Mouse (Mus musculus): ENCODE measurements around the gene Samm50. TPM values are rescaled to one million over a fixed set of nuclear protein-coding genes. Genes with fewer than 3 reads are reported as not detected.

Gene Samm50
- polyA plus RNA-seq, 2 experiments: 12.3 to 49.3 TPM

DNA sequence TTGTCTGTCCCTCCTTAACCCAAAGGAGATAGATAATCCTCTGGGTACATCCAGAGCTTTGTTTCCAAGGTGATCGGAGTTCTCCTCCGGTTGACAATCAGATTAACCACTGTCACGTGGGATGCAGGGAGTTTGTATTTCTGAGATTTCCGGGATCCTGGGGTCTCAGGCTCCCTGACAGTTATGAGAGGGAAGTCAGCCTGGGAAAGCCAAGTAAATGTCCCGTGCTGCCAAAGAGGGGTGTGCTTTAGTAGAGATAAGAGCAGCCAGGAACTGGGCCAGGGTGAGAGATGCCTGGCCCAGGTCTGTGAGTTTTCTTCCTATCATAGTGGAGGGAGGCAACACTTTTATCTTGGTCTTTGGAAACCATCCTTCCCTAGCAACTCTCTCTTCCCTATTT is 38.6 kb downstream of the Samm50 start:
- Histone ChIP-seq H3K36me3 (replicated peaks; ENCODE audit: control insufficient read depth, insufficient read depth, low read depth) (no peaks in the 10 kb centered on the region), H3K27me3 (ENCODE audit: control insufficient read depth, insufficient read depth, low read length) (no peaks in the 10 kb centered on the region), H3K4me1 (replicated peaks; ENCODE audit: control insufficient read depth in 2 of 2, insufficient read depth in 2 of 2, low read length in 1 of 2) (peaks cover 14 to 23% of the 10 kb centered on the region in 2 experiments), H3K9me3 (ENCODE audit: control insufficient read depth, low read length) (no peaks in the 10 kb centered on the region), H3K9ac (replicated peaks) (peak overlapping the region; percentile 49), H3K27ac (peak overlapping the region; percentile 71), H3K4me2 (ENCODE audit: low read depth) (peak overlapping the region; percentile 78), H3K4me3 (ENCODE audit: insufficient read depth in 1 of 2, low read depth in 2 of 2, low read length in 2 of 2) (peak overlapping the region; percentile 59 to 67; a peak in 3 of 4 replicates)
- ATAC-seq (ENCODE audit: insufficient read depth) (peak; percentile 79), DNase-seq (ENCODE audit: low read depth in 3 of 3, low spot score in 3 of 3) (peak in 2 of 3 experiments; percentile 52 to 59)
- TF ChIP-seq CTCF (IDR thresholded peaks at IDR 0.05; ENCODE audit: low read depth) (no peak), EP300 (IDR thresholded peaks at IDR 0.05; ENCODE audit: low read depth) (no peak)
- 4% methylated on average over 5 of the region's 5 CpGs for WGBS (ENCODE audit: insufficient replicate concordance)

DNA sequence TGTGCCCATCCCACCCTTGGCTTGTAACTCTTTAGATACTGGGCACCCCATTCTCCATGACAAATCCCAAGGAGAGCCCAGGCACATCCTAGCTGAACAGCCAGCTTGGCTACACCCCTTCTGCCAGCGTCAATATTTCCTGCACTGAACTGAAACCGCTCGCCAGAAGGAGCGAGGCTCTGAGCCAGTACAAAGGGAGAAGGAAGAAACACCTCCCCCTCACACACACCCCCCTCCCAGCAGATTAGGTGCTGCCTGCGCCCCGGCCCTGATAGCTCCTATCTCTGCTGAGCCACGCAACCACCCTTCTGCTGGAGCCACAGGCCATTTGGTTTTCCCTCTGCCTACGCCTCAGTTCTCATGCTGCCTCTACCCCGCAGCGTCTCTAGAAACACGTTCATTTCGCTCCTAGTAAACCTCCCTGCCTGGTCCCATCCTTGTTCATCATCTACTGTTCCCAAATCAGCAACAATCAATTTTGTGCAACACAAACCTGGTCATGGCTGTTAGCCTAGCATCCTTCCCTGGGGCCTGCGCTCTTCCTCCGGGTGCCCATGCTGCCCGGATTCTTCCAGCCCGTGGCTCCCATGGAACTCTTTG is 39.2 kb downstream of the Samm50 start:
- TF ChIP-seq CTCF (IDR thresholded peaks at IDR 0.05; ENCODE audit: low read depth) (no peak), EP300 (IDR thresholded peaks at IDR 0.05; ENCODE audit: low read depth) (peak; percentile 90)
- peaks cover 14 to 23% of the 10 kb centered on the region in 2 experiments for H3K4me1 ChIP-seq (replicated peaks; ENCODE audit: control insufficient read depth in 2 of 2, insufficient read depth in 2 of 2, low read length in 1 of 2)
- H3K9me3 ChIP-seq (ENCODE audit: control insufficient read depth, low read length): no peaks in the 10 kb centered on the region
- no peaks in the 10 kb centered on the region for H3K27me3 ChIP-seq (ENCODE audit: control insufficient read depth, insufficient read depth, low read length)
- peak overlapping the region; percentile 78 for H3K4me2 ChIP-seq (ENCODE audit: low read depth)
- H3K36me3 ChIP-seq (replicated peaks; ENCODE audit: control insufficient read depth, insufficient read depth, low read depth): no peaks in the 10 kb centered on the region
- H3K9ac ChIP-seq (replicated peaks): peak overlapping the region; percentile 49
- ATAC-seq (ENCODE audit: insufficient read depth) (peak; percentile 92), DNase-seq (ENCODE audit: low read depth in 3 of 3, low spot score in 3 of 3) (peak; percentile 56 to 71 (median 71))
- WGBS (ENCODE audit: insufficient replicate concordance): 1% methylated on average over 16 of the region's 16 CpGs
- H3K27ac ChIP-seq: peak overlapping the region; percentile 71
- peak overlapping the region; percentile 59 to 67 for H3K4me3 ChIP-seq (ENCODE audit: insufficient read depth in 1 of 2, low read depth in 2 of 2, low read length in 2 of 2)

DNA sequence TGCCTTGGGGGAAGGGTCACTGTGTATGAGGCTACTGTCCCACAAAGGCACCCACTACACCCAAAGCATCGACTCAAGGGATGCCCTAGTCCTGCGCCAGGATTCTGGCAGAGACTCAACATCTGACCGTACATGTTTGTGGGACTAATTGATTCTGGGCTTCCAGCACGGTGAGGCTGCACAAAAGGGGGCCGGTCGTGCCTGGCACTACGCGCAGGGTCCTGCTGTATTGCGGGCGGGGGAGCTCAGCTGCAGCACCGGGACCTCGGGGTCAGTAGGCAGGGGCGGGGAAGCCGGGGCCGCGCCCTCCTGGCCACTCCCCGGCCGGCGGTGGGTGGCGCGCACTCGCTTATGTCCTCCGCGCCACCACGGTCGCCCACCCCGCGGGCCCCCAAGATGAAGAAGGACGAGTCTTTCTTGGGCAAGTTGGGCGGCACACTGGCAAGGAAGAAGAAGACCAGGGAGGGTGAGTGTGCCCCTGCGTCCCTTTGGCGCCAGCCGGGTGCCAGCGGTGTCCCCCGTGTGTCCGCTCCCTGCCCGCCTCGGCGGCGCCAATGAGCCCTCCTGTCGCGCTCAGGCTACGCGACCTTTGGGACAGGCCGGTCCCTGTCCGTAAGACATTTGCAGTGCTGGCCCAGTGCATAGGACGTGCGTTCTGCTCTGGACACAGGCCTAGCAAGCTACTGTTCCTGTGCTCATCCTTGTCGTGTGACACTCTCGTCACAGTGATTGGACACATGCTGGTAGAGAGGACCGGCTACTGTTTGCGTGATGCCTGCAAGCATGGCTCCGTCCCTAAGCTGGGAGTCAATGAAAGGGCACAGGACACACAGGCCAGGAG is 39.9 kb downstream of the Samm50 start, which contains the start of gene Parvb:
Gene Parvb (plus strand): TSS at position 323 of the 841 bp plus-strand sequence.
- ATAC-seq (ENCODE audit: insufficient read depth) (peak; percentile 71), DNase-seq (ENCODE audit: low read depth in 3 of 3, low spot score in 3 of 3) (no peak)
- Histone ChIP-seq H3K4me2 (ENCODE audit: low read depth) (peak within 1 kb of the TSS; percentile 78), H3K9me3 (ENCODE audit: control insufficient read depth, low read length) (no peaks in the 10 kb centered on the region), H3K27me3 (ENCODE audit: control insufficient read depth, insufficient read depth, low read length) (no peaks in the 10 kb centered on the region), H3K9ac (replicated peaks) (peak within 1 kb of the TSS; percentile 49), H3K36me3 (replicated peaks; ENCODE audit: control insufficient read depth, insufficient read depth, low read depth) (no peaks in the 10 kb centered on the region), H3K27ac (peak within 1 kb of the TSS; percentile 71), H3K4me3 (ENCODE audit: insufficient read depth in 1 of 2, low read depth in 2 of 2, low read length in 2 of 2) (peak within 1 kb of the TSS; percentile 59 to 67), H3K4me1 (replicated peaks; ENCODE audit: control insufficient read depth in 2 of 2, insufficient read depth in 2 of 2, low read length in 1 of 2) (peaks cover 14 to 23% of the 10 kb centered on the region in 2 experiments)
- TF ChIP-seq CTCF (IDR thresholded peaks at IDR 0.05; ENCODE audit: low read depth): peak; percentile 34
- no peak for TF ChIP-seq EP300 (IDR thresholded peaks at IDR 0.05; ENCODE audit: low read depth)
- under 1% methylated on average over 52 of the region's 53 CpGs for WGBS (ENCODE audit: insufficient replicate concordance)

DNA sequence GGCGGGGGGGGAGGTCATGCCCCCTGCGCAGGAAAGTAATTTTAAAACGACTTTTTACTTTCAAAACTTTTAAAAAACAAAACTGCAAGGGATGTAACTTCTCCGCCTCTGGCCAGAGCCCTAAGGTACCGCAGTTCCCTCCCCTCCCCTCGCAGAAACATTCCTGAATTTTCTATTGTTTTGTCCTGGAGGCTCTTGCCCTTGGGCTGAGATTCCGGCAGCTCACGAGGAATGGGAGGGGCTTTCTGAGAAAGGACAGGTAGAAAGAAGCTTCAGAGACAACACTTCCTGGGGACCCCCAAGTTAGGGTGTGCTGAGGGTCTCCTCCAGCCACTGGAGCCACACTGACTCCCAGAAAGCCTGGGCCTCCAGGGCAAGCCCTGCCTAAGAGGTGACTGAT is 40.6 kb downstream of the Samm50 start:
- no peaks in the 10 kb centered on the region for H3K9me3 ChIP-seq (ENCODE audit: control insufficient read depth, low read length)
- no peaks in the 10 kb centered on the region for H3K27me3 ChIP-seq (ENCODE audit: control insufficient read depth, insufficient read depth, low read length)
- TF ChIP-seq CTCF (IDR thresholded peaks at IDR 0.05; ENCODE audit: low read depth) (no peak), EP300 (IDR thresholded peaks at IDR 0.05; ENCODE audit: low read depth) (no peak)
- 43% methylated on average over 8 of the region's 8 CpGs for WGBS (ENCODE audit: insufficient replicate concordance)
- peaks cover 14 to 23% of the 10 kb centered on the region in 2 experiments for H3K4me1 ChIP-seq (replicated peaks; ENCODE audit: control insufficient read depth in 2 of 2, insufficient read depth in 2 of 2, low read length in 1 of 2)
- peak overlapping the region; percentile 49 for H3K9ac ChIP-seq (replicated peaks)
- H3K4me2 ChIP-seq (ENCODE audit: low read depth): peak overlapping the region; percentile 78
- H3K27ac ChIP-seq: no peak overlapping the region; the same call in 1 of the 2 replicates
- ATAC-seq (ENCODE audit: insufficient read depth) (no peak), DNase-seq (ENCODE audit: low read depth in 3 of 3, low spot score in 3 of 3) (no peak)
- H3K36me3 ChIP-seq (replicated peaks; ENCODE audit: control insufficient read depth, insufficient read depth, low read depth): no peaks in the 10 kb centered on the region
- peak overlapping the region; percentile 59 to 67 for H3K4me3 ChIP-seq (ENCODE audit: insufficient read depth in 1 of 2, low read depth in 2 of 2, low read length in 2 of 2)
